Mouse (Mus musculus) heart, postnatal 4 days (tissue): ENCODE data around the gene Rbm34. TPM values are rescaled to one million over a fixed set of nuclear protein-coding genes. Genes with fewer than 3 reads are reported as not detected.
"Not testable (repeated sequence)": the region's sequence is repeated elsewhere in the genome, so short reads cannot be mapped to it uniquely, and the experiment has no call there.

Experiments
- DNase-seq: peaks from one replicate; pipeline ENCODE4 v3.0.0; 2021
- total RNA-seq, 2 experiments: library from RNA; stranded (reverse); gene quantifications; 2 replicates each; pipeline ENCODE4 v1.2.3; 2021

Rbm34 gene
- total RNA-seq, result 1 to 10 TPM; 7.6 to 8.5 TPM

- peak; percentile 96 for DNase-seq
These were observed at the start of gene Rbm34 for GRCm38 (mm10) chr8:126970579-126971313. Rbm34 (minus strand) TSS chr8:126971071.

GRCm38 (mm10) chr8:127011668-127012067 is 40.8 kb upstream of the Rbm34 start:
- no peak for DNase-seq

DNA sequence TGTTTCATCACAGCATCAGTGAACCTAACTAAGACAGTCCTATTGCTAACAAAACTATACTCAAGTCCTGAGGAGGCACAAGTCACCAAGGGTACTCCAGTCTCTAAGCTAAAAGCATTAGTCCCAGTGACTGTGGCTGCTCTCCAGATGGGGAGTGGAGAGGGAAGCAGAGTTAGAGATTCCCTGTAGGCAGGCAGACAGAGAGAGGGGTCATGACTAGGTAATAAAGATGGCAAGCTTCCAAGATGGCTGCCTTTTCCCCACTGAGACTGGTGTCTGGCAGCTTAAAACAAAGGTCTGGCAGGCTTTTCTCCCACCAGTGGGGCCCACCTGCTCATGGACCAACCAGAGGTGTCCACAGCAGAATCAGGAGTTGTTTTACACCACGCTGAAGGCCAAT is 23.6 kb upstream of the Rbm34 start:
- DNase-seq, result no peak

GRCm38 (mm10) chr8:126989363-126990153 is 18.7 kb upstream of the Rbm34 start:
- no peak for DNase-seq

DNA sequence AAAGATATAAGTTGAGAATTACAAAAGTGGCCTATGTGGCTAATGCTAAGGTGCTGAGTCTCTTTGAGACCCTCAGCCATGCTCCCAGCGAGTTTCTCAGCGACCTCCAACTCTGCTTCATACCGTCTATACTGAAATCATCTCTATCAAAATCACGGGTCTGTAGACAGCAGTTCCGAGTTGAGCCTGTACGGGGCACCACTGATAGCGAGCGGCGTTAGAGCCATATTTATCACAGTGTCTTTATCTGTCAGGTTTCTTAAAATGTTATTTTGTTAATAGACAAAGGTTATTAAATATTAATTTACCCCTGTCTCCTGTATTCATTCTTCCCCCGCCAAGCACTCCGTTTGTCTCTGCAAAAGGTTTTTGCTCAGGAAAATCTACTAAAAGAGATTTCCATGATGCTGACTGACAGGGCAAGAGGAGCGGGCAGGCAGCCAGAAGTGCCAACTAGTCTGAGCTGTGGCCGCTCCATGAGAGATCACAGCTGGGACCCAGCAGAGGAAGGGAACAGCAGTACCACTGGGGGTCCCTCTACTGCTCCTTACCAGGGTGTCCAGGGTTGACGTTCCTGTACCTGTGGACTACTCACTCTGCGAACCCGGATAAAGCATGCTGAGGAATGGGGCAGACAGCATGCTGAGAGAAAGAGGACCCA is 17.6 kb upstream of the Rbm34 start:
- DNase-seq, result peak; percentile 42

DNA sequence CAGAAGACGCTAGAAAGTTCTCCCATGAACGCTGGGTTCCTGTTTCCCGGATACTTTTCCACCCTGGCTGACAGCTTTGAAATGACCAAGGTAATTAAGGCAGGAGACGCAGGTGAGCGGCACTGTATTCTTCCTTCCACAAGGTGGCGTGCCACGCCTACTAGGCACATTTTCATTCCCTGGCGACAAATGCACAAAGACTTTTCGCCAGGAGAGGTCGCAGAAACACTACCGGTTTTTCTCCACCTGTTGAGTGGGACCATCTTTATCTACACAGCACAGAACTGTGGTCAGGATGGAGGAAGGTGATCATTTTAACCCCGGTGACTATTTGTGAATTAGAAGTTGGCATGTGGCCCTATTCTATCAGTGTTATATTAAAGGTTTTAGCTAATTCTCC is 15.6 kb upstream of the Rbm34 start:
- DNase-seq, result peak; percentile 87

DNA sequence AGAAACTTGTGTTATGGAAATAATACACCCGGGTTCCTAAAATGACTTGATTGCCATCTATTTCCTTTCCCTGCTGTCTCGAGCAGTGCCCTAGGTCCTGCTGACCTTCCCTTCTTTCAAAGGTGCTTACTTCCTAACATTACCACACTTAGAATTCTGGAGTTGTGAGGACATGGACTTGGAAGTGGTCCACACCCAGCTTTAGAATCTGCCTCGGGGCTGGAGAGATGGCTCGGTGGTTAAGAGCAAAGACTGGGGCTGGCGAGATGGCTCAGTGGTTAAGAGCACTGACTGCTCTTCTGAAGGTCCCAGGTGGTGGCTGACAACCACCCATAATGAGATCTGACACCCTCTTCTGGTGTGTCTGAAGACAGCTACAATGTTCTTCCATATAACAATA is 9.2 kb upstream of the Rbm34 start:
- DNase-seq, result no peak

DNA sequence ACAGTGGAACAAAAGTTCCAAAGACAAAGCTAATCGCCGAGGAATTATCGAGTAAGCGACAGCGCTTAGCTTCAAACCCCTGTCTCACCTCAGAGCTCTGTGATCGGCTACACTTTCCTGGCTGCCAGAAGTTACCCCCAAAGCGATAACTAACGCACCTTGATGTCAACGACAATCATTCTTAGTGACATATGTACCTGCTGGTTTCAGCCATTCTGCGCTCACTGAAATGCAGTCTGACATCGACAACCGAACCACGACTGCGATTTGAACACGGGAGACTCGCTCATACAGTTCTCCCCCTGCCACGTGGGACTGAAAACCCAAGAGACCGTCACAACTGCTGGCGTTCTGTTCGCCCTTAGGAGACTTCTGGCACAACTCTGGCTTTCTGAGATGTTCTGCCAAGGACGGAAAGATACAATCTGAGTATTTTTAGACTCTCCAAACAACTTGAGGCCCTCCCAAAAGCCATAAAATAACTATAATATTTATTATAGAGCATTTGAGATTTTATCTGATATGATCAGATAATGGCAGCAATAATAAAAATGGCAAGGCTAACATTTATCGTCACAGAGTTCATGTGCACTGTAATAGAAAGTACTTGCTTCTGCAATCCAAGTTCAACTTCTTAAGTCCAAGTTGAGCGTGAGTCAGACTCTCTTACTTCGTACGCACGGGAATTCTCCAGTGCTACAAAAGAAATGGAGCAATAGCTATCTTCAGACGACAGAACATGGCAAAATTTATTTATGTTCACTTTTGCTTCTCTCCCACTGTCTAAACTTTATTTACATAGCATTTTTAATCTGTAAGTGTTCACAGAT is 8.4 kb upstream of the Rbm34 start:
- no peak for DNase-seq

GRCm38 (mm10) chr8:126978535-126978934 is 7.7 kb upstream of the Rbm34 start:
- not testable (repeated sequence) for DNase-seq

GRCm38 (mm10) chr8:126978028-126978427 is 7.2 kb upstream of the Rbm34 start:
- no peak for DNase-seq

GRCm38 (mm10) chr8:126976608-126977348 is 5.9 kb upstream of the Rbm34 start:
- DNase-seq, result no peak

- DNase-seq, result no peak
These were observed 4.8 kb upstream of the Rbm34 start for GRCm38 (mm10) chr8:126975706-126976105.

GRCm38 (mm10) chr8:126974511-126974910 is 3.6 kb upstream of the Rbm34 start:
- no peak for DNase-seq

GRCm38 (mm10) chr8:126973686-126974265 is 2.9 kb upstream of the Rbm34 start:
- no peak for DNase-seq

DNA sequence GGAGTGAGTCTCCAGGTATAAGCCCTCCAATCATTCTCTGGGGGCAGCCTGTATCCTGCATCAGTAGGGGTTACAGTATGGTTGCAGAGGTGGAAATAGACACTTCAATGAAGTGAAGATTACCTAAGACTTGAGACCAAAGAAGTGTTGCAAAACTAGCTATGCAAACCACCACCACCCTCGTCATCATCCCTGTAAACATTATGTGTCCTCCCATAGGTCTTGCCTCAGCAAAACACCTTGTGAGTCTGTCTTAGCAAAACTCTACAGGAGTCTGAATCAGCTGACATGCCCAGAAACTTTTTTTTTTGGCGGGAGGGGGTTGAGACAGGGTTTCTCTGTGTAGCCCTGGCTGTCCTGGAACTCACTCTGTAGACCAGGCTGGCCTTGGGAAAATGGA is 1.8 kb upstream of the Rbm34 start:
- DNase-seq, result no peak

DNA sequence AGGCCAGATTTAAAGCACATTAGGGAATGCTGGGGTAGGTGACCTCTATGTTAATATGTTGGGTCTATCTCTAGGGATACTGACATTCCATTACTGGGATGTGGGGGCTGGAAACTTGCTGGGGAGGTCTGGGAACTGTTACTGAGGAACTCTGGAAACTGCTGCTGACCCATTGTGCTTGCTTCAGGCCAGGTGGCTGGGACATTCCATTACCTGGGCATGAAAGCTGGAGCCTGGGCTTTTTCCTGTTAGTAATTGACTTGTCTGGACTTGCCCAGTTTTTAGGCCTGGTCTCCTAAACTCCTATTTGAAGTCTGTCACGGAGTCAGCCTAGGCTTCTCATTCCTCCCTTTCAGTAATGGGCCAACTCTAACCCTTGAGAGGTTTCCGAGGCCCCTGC is 1.2 kb upstream of the Rbm34 start:
- no peak for DNase-seq

GRCm38 (mm10) chr8:126971314-126971664 is 418 bp upstream of the Rbm34 start:
- DNase-seq, result no peak

- DNase-seq, result no peak
These were observed 1.3 kb downstream of the Rbm34 start for GRCm38 (mm10) chr8:126969546-126969945.

DNA sequence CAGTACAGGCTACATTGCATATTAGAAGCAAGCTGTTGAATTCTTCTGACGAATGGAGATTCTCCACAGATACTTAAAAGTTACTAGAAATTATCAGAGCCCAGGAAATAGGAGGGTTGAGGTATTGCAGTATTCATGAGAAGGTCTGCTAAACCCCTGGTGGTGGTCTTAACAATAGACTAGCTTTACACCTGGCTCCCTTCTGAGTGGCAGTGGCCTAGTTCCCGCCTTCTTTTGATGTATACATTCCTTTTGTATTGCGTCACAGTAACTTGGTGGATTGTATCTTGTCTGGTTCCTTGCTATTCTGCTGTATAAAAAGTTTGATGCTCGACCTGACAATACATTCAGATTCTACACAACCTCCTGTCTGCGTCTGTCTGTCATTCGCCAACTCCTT is 2.8 kb downstream of the Rbm34 start:
- DNase-seq, result no peak

GRCm38 (mm10) chr8:126965246-126965645 is 5.6 kb downstream of the Rbm34 start:
- DNase-seq, result no peak

DNA sequence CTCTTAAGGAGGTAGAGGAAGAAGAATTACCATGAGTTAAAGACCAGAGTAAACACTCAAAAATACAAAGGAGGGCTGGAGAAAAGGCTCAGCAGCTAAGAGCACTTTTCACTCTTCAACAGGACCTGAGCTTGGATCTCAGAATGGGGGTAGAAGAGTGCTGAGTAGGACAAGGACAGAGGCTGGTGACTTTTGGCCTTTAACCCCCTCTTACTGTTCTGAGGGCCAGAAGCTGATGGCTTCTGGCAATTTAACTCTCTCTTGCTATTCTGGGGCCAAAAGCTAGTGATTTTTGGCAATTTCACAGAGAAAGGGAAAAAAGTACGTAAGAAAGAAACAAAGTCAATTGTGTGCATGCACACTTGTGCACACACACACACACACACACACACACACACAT is 8.0 kb downstream of the Rbm34 start:
- DNase-seq, result no peak
